Mouse (Mus musculus) kidney, embryonic 15.5 days (tissue): ENCODE data around the gene Hoxa4. TPM values are rescaled to one million over a fixed set of nuclear protein-coding genes. Genes with fewer than 3 reads are reported as not detected.
A peak's percentile ranks its signal among the peaks of the same experiment; 100 is the strongest.

ENCODE experiments used
- ATAC-seq: fragments of 200-750 bp; cut with Nextera tagmentation; replicated peaks from 2 replicates; pipeline ENCODE4 v1.8.0; 2017; ENCODE audit warnings: moderate TSS enrichment; ENCODE audit not compliant: low FRiP score
- H3K27ac ChIP-seq: fragments of 300-500 bp; sonication (generic); 2 replicates; pipeline ENCODE4 v1.5.1; 2015; ENCODE audit warnings: mild to moderate bottlenecking, inconsistent platforms
- H3K27me3 ChIP-seq: fragments of 300-500 bp; sonication (generic); 2 replicates; pipeline ENCODE4 v1.6.1; 2015; ENCODE audit warnings: inconsistent platforms
- H3K36me3 ChIP-seq: fragments of 300-500 bp; sonication (generic); 2 replicates; pipeline ENCODE4 v1.6.1; 2015; ENCODE audit warnings: inconsistent platforms
- H3K4me1 ChIP-seq: fragments of 300-500 bp; sonication (generic); 2 replicates; pipeline ENCODE4 v1.6.1; 2015; ENCODE audit warnings: inconsistent platforms
- H3K4me2 ChIP-seq: fragments of 300-500 bp; sonication (generic); 2 replicates; pipeline ENCODE4 v1.6.1; 2015; ENCODE audit warnings: moderate library complexity, mild to moderate bottlenecking, inconsistent platforms
- H3K4me3 ChIP-seq: fragments of 300-500 bp; sonication (generic); replicated peaks from 2 replicates; pipeline ENCODE4 v1.5.1; 2015; ENCODE audit warnings: mild to moderate bottlenecking, inconsistent platforms
- H3K9ac ChIP-seq: fragments of 300-500 bp; sonication (generic); 2 replicates; pipeline ENCODE4 v1.6.1; 2015; ENCODE audit warnings: mild to moderate bottlenecking, inconsistent platforms
- H3K9me3 ChIP-seq: fragments of 300-500 bp; sonication (generic); replicated peaks from 2 replicates; pipeline ENCODE4 v1.6.1; 2016; ENCODE audit warnings: inconsistent platforms
- WGBS: fragments of 180-500 bp; shearing (Covaris S2); methylation state at CpG from one replicate; pipeline ENCODE4 v1.1.7; 2015; ENCODE audit warnings: mixed read lengths; 5-methylcytosine and 5-hydroxymethylcytosine counted together
- polyA plus RNA-seq: library from polyadenylated mRNA; unstranded; fragments of >200 nt; fragmentation: Nextera tagmentation; extraction: Ambion mirVana; gene quantifications from 2 replicates; pipeline ENCODE4 v1.2.1, GENCODE M21; 2015

Gene Hoxa4
- polyA plus RNA-seq, 1 experiment from 2014 or later, result 1.8 TPM

DNA sequence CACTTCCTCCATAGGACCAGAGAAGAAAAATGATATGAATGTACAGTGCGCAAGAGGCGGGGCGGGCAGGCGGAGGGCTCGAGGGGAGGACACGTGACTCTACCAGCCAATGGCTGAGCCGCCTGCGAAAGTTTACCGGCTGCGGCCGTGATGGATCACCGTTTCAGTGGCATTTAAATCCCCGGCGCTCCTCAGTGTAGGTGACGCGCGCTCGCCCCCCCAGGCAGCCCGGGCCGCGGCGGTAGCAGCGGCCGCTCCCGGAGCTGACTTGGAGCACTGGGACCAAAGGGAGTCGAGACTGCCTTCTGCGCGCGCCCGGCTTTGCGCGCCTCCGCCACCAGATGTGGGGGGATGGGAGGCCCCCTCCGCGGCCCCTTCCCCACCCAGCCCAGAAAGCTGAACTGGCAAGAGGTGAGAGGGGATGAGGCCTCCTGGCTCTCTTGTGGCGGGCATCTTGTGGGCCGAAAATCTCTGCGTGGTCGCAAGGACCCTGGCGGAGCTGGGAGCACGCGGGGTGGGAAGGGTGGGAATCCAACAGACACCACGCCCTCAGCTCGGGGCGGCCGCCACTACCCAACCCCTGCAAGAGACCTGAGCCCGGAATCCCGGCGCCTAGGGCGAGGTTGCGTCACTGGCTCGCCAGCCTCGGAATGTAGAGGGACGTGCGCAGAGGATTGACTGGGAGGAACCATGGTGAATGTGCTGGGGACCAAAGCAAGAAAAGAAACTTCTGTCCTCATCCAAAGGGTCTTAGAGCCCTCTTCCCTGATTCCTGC, 33.1 kb downstream of the Hoxa4 start, which contains the start of gene Hoxa1:
Gene Hoxa1, minus strand, starts transcription at position 42 of the 776 bp plus-strand sequence.
- peak within 1 kb of the TSS; percentile 85 for H3K4me3 ChIP-seq
- no peaks in the 10 kb centered on the region for H3K36me3 ChIP-seq
- peak; percentile 83 for ATAC-seq
- H3K27me3 ChIP-seq, result peaks cover 46% of the 10 kb centered on the region
- H3K9ac ChIP-seq, result peak within 1 kb of the TSS; percentile 77
- WGBS, result under 1% methylated on average over 55 of the region's 55 CpGs
- H3K4me2 ChIP-seq, result peak within 1 kb of the TSS; percentile 97
- H3K27ac ChIP-seq, result peak within 1 kb of the TSS; percentile 95
- H3K4me1 ChIP-seq, result peaks cover 63% of the 10 kb centered on the region
- no peaks in the 10 kb centered on the region for H3K9me3 ChIP-seq

DNA sequence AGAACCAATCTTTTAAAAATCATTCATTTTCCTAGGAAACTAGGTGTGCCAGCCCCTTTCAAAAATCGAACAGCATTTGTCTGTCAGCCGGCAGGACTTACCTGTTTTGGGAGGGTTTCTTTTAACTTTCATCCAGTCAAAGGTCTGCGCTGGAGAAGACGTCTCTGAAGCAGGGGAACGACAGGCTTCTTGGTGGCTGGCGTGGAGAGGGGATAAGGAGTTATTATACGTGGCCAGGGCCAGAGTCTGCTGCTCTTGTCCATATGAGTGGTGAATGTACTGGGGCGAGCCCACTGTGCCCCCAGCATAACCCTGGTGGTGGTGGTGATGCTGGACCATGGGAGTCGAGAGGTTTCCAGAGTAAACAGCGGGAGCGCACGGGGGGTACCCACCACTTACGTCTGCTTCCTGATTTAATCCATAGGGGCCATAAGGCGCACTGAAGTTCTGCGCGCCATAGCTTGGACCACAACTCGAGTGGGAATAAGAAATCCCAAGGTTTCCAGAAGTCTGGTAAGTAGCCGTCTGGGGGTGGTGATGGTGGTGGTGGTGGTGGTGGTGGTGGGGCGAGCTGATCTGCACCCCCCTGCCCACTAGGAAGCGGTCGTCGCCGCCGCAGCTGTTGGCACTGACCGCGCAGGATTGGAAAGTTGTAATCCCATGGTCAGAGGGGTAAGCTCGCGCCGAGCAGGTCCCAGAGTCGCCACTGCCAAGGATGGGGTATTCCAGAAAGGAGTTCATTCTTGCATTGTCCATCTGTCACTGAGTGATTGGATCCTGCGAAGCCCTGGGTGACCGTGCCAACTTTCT, 33.9 kb downstream of the Hoxa4 start:
- peak overlapping the region; percentile 85 for H3K4me3 ChIP-seq
- H3K4me2 ChIP-seq, result peak overlapping the region; percentile 97
- ATAC-seq, result peak; percentile 47; the same call in 1 of the 2 replicates
- peaks cover 61% of the 10 kb centered on the region for H3K4me1 ChIP-seq
- H3K27ac ChIP-seq, result 0 out of 2 replicates have a peak overlapping the region, but pooled peaks have one; percentile 95
- WGBS, result under 1% methylated on average over 32 of the region's 32 CpGs
- peak overlapping the region; percentile 77; the same call in 1 of the 2 replicates for H3K9ac ChIP-seq
- no peaks in the 10 kb centered on the region for H3K9me3 ChIP-seq
- H3K27me3 ChIP-seq, result peaks cover 54% of the 10 kb centered on the region
- H3K36me3 ChIP-seq, result no peaks in the 10 kb centered on the region

DNA sequence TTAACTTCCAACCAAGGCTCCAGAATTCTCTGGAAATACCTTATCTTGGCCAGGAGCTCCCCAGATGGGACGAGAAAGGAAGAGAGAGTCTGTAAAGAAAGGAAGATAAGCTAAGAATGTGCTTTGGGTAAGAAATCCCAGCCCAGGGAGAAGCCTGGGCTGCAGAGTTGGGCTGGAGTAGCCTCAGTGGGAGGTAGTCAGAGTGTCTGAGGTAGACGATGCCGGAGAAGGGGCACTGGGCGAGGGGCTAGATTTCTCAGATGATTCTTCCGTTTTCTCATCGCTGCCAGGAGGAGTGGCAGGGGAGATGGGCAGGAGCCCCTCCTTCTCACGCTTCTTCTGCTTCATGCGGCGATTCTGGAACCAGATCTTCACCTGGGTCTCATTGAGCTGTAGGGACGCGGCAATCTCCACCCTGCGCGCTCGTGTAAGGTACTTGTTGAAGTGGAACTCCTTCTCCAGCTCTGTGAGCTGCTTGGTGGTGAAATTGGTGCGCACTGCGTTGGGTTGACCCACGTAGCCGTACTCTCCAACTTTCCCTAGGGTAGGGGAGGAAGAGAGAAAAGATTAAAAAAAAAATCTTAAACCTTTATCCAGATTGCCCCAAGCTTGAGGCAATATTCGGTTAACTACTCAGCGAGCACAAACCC, 34.9 kb downstream of the Hoxa4 start:
- Histone ChIP-seq H3K27ac (no peak overlapping the region), H3K36me3 (no peaks in the 10 kb centered on the region), H3K27me3 (peaks cover 62% of the 10 kb centered on the region), H3K9me3 (no peaks in the 10 kb centered on the region), H3K4me2 (peak overlapping the region; percentile 97), H3K4me3 (peak overlapping the region; percentile 20), H3K4me1 (peaks cover 52% of the 10 kb centered on the region), H3K9ac (no peak overlapping the region)
- 13% methylated on average over 20 of the region's 20 CpGs for WGBS
- ATAC-seq, result no peak

DNA sequence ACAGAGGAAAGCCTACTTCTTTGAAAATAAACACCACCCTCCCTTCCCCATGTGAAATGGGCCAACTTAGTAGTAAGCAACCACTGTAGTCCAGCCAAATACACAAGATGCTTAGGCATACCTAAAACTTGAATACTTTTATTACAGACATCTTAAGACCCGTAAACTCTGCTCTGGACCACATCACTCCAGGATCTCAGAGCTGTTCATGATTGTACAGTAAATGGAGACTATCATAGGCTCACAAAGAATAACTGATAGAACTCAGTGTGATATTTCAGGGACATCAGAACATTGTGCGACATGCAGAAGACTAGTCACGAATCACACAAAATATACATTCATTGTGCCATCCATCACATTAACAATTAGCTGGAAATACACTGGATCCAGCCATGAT, 36.1 kb downstream of the Hoxa4 start:
- no peak overlapping the region for H3K27ac ChIP-seq
- no peaks in the 10 kb centered on the region for H3K9me3 ChIP-seq
- 82% methylated on average over 3 of the region's 3 CpGs for WGBS
- no peaks in the 10 kb centered on the region for H3K36me3 ChIP-seq
- H3K9ac ChIP-seq, result no peak overlapping the region
- no peak for ATAC-seq
- H3K4me2 ChIP-seq, result no peak overlapping the region
- peaks cover 73% of the 10 kb centered on the region for H3K27me3 ChIP-seq
- peaks cover 48% of the 10 kb centered on the region for H3K4me1 ChIP-seq
- H3K4me3 ChIP-seq, result no peak overlapping the region

DNA sequence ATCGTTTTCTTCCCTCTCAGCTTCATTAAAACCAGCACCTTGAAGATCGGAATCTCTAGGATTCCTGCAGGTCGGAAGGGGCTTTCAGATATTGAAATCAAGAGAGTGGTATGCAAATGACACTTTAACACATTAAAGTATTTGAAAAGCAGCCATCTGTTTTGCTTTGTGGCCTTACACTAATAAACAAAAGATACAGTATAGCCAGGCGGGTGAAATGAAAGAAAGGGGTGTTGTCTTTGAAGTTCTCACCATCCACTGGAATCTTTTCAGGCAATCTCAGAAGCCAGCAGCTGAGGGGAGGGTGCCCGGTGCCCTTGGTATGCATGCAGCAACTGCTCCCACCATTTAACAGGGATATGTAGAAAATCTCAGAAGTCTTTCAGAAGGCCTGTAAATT, 37.5 kb downstream of the Hoxa4 start:
- H3K4me1 ChIP-seq, result peaks cover 37% of the 10 kb centered on the region
- no peak overlapping the region for H3K27ac ChIP-seq
- WGBS, result 51% methylated on average over 5 of the region's 5 CpGs
- no peaks in the 10 kb centered on the region for H3K36me3 ChIP-seq
- no peak overlapping the region for H3K4me3 ChIP-seq
- no peaks in the 10 kb centered on the region for H3K9me3 ChIP-seq
- H3K4me2 ChIP-seq, result no peak overlapping the region
- no peak overlapping the region for H3K9ac ChIP-seq
- no peak for ATAC-seq
- peaks cover 85% of the 10 kb centered on the region for H3K27me3 ChIP-seq

DNA sequence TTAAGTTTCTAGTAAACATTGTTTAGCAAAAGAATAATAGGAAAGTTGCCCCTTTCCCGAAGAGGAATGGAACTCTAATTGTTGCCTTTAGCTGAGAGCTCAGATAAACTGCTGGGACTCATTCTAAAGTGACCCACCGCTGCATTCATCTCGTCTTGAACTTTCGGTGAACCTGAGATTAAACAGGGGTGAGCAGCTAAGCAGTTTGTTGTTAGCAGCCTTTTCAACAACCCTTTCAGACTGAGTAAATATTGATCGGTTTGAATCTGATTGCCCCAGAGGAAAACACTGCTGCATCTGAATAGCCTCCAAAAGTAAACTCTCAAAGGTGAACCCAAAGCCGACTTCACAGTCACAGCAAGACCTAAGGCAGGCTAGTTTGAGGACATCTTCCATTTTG, 38.3 kb downstream of the Hoxa4 start:
- Histone ChIP-seq H3K4me2 (no peak overlapping the region), H3K27me3 (peaks cover 85% of the 10 kb centered on the region), H3K9me3 (no peaks in the 10 kb centered on the region), H3K36me3 (no peaks in the 10 kb centered on the region), H3K4me3 (no peak overlapping the region), H3K4me1 (peaks cover 32% of the 10 kb centered on the region), H3K27ac (no peak overlapping the region), H3K9ac (no peak overlapping the region)
- 17% methylated on average over 6 of the region's 6 CpGs for WGBS
- ATAC-seq, result no peak

DNA sequence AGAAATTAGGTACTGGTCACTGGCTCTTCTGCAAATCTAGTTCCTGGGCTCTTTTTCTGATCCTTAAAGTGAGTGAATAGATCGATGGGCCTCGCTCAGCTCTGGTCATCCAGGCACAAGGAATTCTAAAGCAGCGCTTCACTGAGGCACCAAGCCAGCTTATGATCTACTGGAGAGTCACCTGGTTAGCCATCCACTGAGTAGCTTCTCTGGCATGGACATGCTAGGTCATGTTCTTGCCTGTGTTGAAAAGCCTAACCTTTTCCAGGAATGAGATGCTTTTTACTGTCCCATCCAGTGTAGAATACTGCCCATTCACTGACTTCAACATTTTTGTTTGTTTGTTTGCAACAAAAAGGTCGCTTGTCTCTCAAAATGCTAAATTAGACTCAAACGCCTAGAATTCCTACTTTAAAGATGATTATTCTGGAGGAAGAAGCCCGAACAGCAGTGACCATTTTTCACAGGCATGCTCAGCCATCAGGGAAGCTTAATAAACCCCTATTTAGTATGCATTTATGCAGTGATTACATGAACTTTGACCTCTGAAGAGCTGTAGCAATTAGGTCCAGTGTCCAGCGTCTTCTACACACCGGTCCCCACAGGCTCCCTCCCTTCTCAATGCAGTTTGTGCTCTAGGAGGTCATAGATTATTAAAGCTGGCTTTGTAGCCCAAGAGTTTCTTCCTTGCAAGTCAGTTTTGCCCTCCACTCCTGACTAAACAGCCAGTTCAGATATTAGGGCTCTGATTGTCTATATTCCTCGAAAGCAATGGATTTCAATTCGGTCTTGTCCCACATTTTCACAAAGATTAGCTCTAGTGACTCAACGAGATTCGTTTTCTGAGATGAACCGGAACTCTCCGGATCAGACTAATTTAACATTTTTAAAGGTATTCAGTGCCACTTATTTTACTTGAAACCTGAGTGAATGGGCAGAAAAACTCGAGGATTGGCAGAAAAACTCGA, 39.0 kb downstream of the Hoxa4 start:
- H3K4me3 ChIP-seq, result no peak overlapping the region
- ATAC-seq, result no peak
- H3K4me1 ChIP-seq, result peaks cover 26% of the 10 kb centered on the region
- 42% methylated on average over 16 of the region's 16 CpGs for WGBS
- H3K36me3 ChIP-seq, result no peaks in the 10 kb centered on the region
- no peaks in the 10 kb centered on the region for H3K9me3 ChIP-seq
- H3K27ac ChIP-seq, result no peak overlapping the region
- H3K27me3 ChIP-seq, result peaks cover 79% of the 10 kb centered on the region
- H3K9ac ChIP-seq, result no peak overlapping the region
- no peak overlapping the region for H3K4me2 ChIP-seq

DNA sequence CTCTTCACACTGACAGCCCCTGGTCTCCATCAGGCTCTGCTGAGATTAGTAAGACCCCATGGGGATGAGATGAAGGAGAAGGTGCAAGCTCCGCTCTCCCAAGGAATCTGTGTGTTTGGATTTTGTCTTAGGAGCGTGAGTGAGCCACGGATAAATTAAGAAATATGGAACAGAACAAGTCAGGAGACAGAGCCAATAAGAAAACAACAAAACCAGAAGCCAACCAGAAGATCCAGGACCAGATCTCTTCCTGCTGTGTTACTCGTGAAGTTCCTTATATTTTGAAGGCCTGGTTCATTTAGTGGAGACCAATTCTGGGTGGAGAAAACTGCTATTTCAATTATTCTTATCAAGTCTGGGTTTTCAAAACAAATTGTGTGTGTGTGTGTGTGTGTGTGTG, 40.0 kb downstream of the Hoxa4 start:
- Histone ChIP-seq H3K4me3 (no peak overlapping the region), H3K27ac (no peak overlapping the region), H3K9ac (no peak overlapping the region), H3K36me3 (no peaks in the 10 kb centered on the region), H3K9me3 (no peaks in the 10 kb centered on the region), H3K27me3 (peaks cover 74% of the 10 kb centered on the region), H3K4me1 (peaks cover 17% of the 10 kb centered on the region), H3K4me2 (no peak overlapping the region)
- ATAC-seq, result no peak
- 63% methylated on average over 4 of the region's 4 CpGs for WGBS

DNA sequence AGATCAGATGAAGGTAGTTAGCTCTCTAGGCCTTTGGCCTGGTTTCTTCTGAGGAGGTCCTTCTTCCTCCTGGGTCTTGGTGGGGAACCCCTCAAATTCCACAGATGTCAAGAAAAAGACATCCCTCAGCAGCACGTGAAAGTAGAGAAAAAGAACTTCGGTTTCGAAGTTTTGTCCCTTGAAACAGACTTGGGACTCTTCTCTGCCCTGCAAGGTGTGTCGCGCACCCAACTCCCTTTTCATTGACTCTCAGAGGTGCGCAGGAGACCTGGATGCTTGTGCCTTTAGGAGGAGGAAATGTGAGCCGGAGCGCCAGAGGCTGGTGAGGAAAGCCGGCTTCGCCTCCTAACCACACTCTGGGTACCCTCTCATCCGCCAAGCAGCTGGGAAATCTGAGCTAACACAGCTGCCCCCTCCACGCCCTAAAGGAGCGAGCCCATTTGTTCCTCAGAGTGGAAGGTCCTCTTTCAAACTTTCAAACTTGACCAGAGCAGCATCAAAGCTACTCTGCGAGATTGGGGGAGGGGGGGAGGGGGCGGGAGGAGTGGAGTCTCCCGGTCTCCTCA, 41.1 kb downstream of the Hoxa4 start:
- WGBS, result 9% methylated on average over 16 of the region's 16 CpGs
- Histone ChIP-seq H3K9ac (no peak overlapping the region), H3K4me2 (peak overlapping the region; percentile 48), H3K4me3 (no peak overlapping the region), H3K27ac (no peak overlapping the region), H3K9me3 (no peaks in the 10 kb centered on the region), H3K27me3 (peaks cover 67% of the 10 kb centered on the region), H3K4me1 (peaks cover 14% of the 10 kb centered on the region), H3K36me3 (no peaks in the 10 kb centered on the region)
- no peak; the same call in 1 of the 2 replicates for ATAC-seq
